Mouse (Mus musculus) megakaryocyte, embryonic 14.5 days (primary cell): ENCODE measurements around the gene Vangl2.

ENCODE experiments used
- FLI1 ChIP-seq: IDR thresholded peaks from 2 replicates; pipeline ENCODE4 v1.6.1; 2012; ENCODE audit warnings: low read length, inconsistent platforms, mixed read lengths
- GATA1 ChIP-seq: IDR thresholded peaks from 3 replicates; pipeline ENCODE4 v1.6.1; 2012; ENCODE audit warnings: mixed read lengths, low read length, inconsistent platforms, borderline replicate concordance

GRCm38 (mm10) chr1:172016660-172017516 is 11.4 kb downstream of the Vangl2 start:
- TF ChIP-seq FLI1 (no peak), GATA1 (no peak)
